Mouse (Mus musculus): ENCODE measurements around the gene Rhbdf2. TPM values are rescaled to one million over a fixed set of nuclear protein-coding genes. Genes with fewer than 3 reads are reported as not detected.
"Not testable (repeated sequence)": the region's sequence is repeated elsewhere in the genome, so short reads cannot be mapped to it uniquely, and the experiment has no call there.

Rhbdf2 gene
- polyA plus RNA-seq, 1 experiment from 2014 or later = 3.1 TPM

DNA sequence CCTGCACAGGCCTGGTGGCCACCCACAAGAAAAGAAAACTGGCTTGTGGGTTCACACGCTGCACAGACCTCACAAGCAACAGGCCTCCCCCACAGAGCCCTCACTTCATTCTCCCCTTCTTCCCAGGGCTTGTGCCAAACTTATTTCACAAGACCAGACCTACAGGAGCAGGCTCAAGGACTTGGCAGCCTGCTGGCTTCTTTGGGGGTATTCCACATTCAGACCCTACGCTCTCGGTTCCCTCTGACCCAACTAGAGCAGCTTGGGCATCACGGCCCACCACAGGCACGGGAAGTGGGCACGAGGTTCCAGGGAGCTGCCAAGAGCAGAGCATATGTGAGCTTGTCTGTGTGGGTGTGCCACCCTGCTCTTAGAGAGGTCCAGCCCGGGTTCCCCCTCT lies 9.2 kb downstream of the Rhbdf2 start:
- DNase-seq (ENCODE audit: low spot score) = no peak
- H3K9ac ChIP-seq (replicated peaks; ENCODE audit: low read length) = no peak overlapping the region
- ATAC-seq (replicated peaks; ENCODE audit: insufficient number of reproducible peaks, low FRiP score, low TSS enrichment, low read depth) = no peak
- H3K27ac ChIP-seq (replicated peaks; ENCODE audit: low read depth, low read length) = no peak overlapping the region
- no peaks in the 10 kb centered on the region for H3K9me3 ChIP-seq (replicated peaks; ENCODE audit: control insufficient read depth, low read length)
- H3K4me3 ChIP-seq (ENCODE audit: low read depth, low read length) = no peak overlapping the region
- no peak overlapping the region for H3K4me2 ChIP-seq (ENCODE audit: low read depth, low read length)
- 94% methylated on average over 7 of the region's 7 CpGs for WGBS
- H3K27me3 ChIP-seq (ENCODE audit: control insufficient read depth, insufficient read depth, low read length) = no peaks in the 10 kb centered on the region
- H3K4me1 ChIP-seq (ENCODE audit: control insufficient read depth, insufficient read depth, low read length) = no peaks in the 10 kb centered on the region
- H3K36me3 ChIP-seq (replicated peaks; ENCODE audit: control insufficient read depth, insufficient read depth, low read depth, low read length) = no peaks in the 10 kb centered on the region

GRCm38 (mm10) chr11:116616438-116617118 lies 10.2 kb downstream of the Rhbdf2 start:
- ATAC-seq (replicated peaks; ENCODE audit: insufficient number of reproducible peaks, low FRiP score, low TSS enrichment, low read depth) (no peak), DNase-seq (ENCODE audit: low spot score) (no peak)
- Histone ChIP-seq H3K4me3 (ENCODE audit: low read depth, low read length) (no peak overlapping the region), H3K9ac (replicated peaks; ENCODE audit: low read length) (no peak overlapping the region), H3K4me1 (ENCODE audit: control insufficient read depth, insufficient read depth, low read length) (no peaks in the 10 kb centered on the region), H3K4me2 (ENCODE audit: low read depth, low read length) (no peak overlapping the region), H3K9me3 (replicated peaks; ENCODE audit: control insufficient read depth, low read length) (no peaks in the 10 kb centered on the region), H3K27ac (replicated peaks; ENCODE audit: low read depth, low read length) (no peak overlapping the region), H3K36me3 (replicated peaks; ENCODE audit: control insufficient read depth, insufficient read depth, low read depth, low read length) (no peaks in the 10 kb centered on the region), H3K27me3 (ENCODE audit: control insufficient read depth, insufficient read depth, low read length) (no peaks in the 10 kb centered on the region)
- WGBS = 76% methylated on average over 10 of the region's 10 CpGs

DNA sequence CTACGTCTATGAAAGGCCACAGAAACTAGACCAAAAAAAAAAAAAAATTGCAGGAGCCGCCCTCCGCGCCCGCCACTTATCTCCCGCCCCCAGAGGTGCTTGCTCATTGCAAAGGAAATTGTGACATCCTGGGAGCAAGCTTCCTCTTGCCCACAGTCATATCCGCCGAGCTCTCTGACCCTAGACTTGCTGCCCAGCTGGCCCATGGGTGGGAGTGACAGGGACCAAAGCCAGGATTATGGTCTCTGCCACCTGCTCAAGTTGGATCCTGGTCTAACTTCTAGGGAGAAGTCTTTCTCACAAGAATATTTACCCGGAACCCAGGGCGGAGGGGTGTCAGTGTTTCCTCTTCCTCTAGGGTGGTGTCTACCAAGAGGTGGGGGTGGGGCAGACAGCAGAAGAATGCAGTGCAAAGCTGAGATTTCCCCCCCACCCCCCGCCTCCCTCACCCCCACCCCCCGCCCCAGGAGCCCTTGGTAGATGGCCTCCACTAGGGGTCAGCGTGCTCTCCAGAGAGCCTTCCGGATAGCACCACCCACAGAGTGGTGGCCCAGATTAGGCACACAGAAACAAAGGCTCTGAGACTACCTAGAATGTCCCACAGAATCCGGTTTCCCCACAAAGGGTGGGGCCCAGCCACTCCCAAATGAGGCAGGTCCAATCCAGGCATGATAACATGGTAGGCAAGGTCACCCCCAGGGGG lies 10.9 kb downstream of the Rhbdf2 start:
- no peak overlapping the region for H3K4me3 ChIP-seq (ENCODE audit: low read depth, low read length)
- no peaks in the 10 kb centered on the region for H3K4me1 ChIP-seq (ENCODE audit: control insufficient read depth, insufficient read depth, low read length)
- peak; percentile 23 for DNase-seq (ENCODE audit: low spot score)
- H3K9ac ChIP-seq (replicated peaks; ENCODE audit: low read length) = no peak overlapping the region
- no peaks in the 10 kb centered on the region for H3K36me3 ChIP-seq (replicated peaks; ENCODE audit: control insufficient read depth, insufficient read depth, low read depth, low read length)
- no peak for ATAC-seq (replicated peaks; ENCODE audit: insufficient number of reproducible peaks, low FRiP score, low TSS enrichment, low read depth)
- H3K4me2 ChIP-seq (ENCODE audit: low read depth, low read length) = no peak overlapping the region
- no peak overlapping the region for H3K27ac ChIP-seq (replicated peaks; ENCODE audit: low read depth, low read length)
- no peaks in the 10 kb centered on the region for H3K27me3 ChIP-seq (ENCODE audit: control insufficient read depth, insufficient read depth, low read length)
- H3K9me3 ChIP-seq (replicated peaks; ENCODE audit: control insufficient read depth, low read length) = no peaks in the 10 kb centered on the region
- 59% methylated on average over 13 of the region's 15 CpGs for WGBS

DNA sequence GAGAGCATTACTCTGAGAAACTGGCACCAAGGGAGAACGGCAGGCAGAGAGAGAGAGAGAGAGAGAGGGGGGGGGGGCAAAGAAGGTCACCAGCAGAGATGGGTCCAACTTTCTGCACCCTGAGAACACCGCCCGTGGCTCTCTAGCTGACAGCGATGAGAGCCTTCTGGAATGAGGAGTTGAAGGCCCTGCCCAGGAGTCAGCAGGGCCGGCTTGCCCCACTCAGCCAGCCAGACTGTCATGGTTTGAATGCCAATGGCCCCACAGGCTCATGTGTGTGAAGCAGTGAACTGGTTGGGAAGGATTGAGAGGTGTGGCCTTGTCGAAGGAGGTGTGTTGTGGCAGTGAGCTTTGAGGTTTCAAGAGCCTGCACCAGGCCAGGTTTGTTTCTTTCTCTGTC lies 13.6 kb downstream of the Rhbdf2 start:
- WGBS = 92% methylated on average over 6 of the region's 6 CpGs
- no peaks in the 10 kb centered on the region for H3K4me1 ChIP-seq (ENCODE audit: control insufficient read depth, insufficient read depth, low read length)
- H3K4me3 ChIP-seq (ENCODE audit: low read depth, low read length) = no peak overlapping the region
- DNase-seq (ENCODE audit: low spot score) (no peak), ATAC-seq (replicated peaks; ENCODE audit: insufficient number of reproducible peaks, low FRiP score, low TSS enrichment, low read depth) (no peak)
- H3K9ac ChIP-seq (replicated peaks; ENCODE audit: low read length) = no peak overlapping the region
- H3K9me3 ChIP-seq (replicated peaks; ENCODE audit: control insufficient read depth, low read length) = no peaks in the 10 kb centered on the region
- no peaks in the 10 kb centered on the region for H3K27me3 ChIP-seq (ENCODE audit: control insufficient read depth, insufficient read depth, low read length)
- H3K36me3 ChIP-seq (replicated peaks; ENCODE audit: control insufficient read depth, insufficient read depth, low read depth, low read length) = no peaks in the 10 kb centered on the region
- no peak overlapping the region for H3K27ac ChIP-seq (replicated peaks; ENCODE audit: low read depth, low read length)
- H3K4me2 ChIP-seq (ENCODE audit: low read depth, low read length) = no peak overlapping the region

DNA sequence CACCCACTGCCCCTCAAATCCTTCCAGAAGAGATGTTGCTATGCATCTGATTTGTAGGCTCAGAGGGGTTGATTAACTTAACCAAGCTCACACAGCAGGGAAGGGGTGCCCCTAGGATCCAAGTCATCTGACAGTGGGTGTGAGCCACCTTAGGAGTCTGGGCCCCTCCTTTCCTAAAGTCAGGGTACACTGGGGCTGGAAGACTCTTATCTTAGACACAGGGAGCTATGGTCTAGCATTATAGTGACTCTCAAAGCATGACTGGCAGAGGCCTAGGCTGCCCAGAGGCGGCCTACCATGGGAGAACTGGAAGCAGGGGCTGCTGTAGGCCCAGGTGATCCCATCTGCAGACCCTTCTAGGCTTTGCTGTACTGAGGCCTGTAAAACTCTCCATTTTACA lies 14.3 kb downstream of the Rhbdf2 start:
- Histone ChIP-seq H3K27ac (replicated peaks; ENCODE audit: low read depth, low read length) (no peak overlapping the region), H3K4me3 (ENCODE audit: low read depth, low read length) (no peak overlapping the region), H3K9ac (replicated peaks; ENCODE audit: low read length) (no peak overlapping the region), H3K4me2 (ENCODE audit: low read depth, low read length) (no peak overlapping the region), H3K4me1 (ENCODE audit: control insufficient read depth, insufficient read depth, low read length) (no peaks in the 10 kb centered on the region), H3K36me3 (replicated peaks; ENCODE audit: control insufficient read depth, insufficient read depth, low read depth, low read length) (no peaks in the 10 kb centered on the region), H3K27me3 (ENCODE audit: control insufficient read depth, insufficient read depth, low read length) (no peaks in the 10 kb centered on the region), H3K9me3 (replicated peaks; ENCODE audit: control insufficient read depth, low read length) (no peaks in the 10 kb centered on the region)
- WGBS = 72% methylated on average over 1 of the region's 1 CpGs
- DNase-seq (ENCODE audit: low spot score) = no peak
- no peak for ATAC-seq (replicated peaks; ENCODE audit: insufficient number of reproducible peaks, low FRiP score, low TSS enrichment, low read depth)

GRCm38 (mm10) chr11:116611883-116612282 lies 14.9 kb downstream of the Rhbdf2 start:
- Histone ChIP-seq H3K27me3 (ENCODE audit: control insufficient read depth, insufficient read depth, low read length) (no peaks in the 10 kb centered on the region), H3K4me3 (ENCODE audit: low read depth, low read length) (no peak overlapping the region), H3K36me3 (replicated peaks; ENCODE audit: control insufficient read depth, insufficient read depth, low read depth, low read length) (no peaks in the 10 kb centered on the region), H3K4me2 (ENCODE audit: low read depth, low read length) (no peak overlapping the region), H3K9ac (replicated peaks; ENCODE audit: low read length) (no peak overlapping the region), H3K27ac (replicated peaks; ENCODE audit: low read depth, low read length) (no peak overlapping the region), H3K4me1 (ENCODE audit: control insufficient read depth, insufficient read depth, low read length) (no peaks in the 10 kb centered on the region), H3K9me3 (replicated peaks; ENCODE audit: control insufficient read depth, low read length) (no peaks in the 10 kb centered on the region)
- DNase-seq (ENCODE audit: low spot score) (no peak), ATAC-seq (replicated peaks; ENCODE audit: insufficient number of reproducible peaks, low FRiP score, low TSS enrichment, low read depth) (no peak)
- 91% methylated on average over 9 of the region's 9 CpGs for WGBS

DNA sequence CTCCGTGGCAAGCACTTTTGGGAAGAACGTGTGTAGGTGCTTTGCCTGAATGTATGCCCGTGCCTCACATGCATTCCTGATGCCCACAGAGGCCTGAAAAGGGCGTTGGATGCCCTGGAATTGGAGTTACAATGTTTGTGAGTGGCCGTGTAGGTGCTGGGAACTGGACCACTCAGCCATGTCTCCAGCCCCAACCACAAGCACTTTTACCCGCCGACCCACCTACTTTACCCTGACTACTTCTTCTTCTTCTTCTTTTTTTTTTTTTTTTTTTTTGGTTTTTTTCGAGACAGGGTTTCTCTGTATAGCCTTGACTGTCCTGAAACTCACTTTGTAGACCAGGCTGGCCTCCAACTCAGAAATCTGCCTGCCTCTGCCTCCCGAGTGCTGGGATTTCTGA lies 15.7 kb downstream of the Rhbdf2 start:
- H3K4me3 ChIP-seq (ENCODE audit: low read depth, low read length); H3K9ac ChIP-seq (replicated peaks; ENCODE audit: low read length); H3K4me1 ChIP-seq (ENCODE audit: control insufficient read depth, insufficient read depth, low read length); DNase-seq (ENCODE audit: low spot score); H3K27ac ChIP-seq (replicated peaks; ENCODE audit: low read depth, low read length); ATAC-seq (replicated peaks; ENCODE audit: insufficient number of reproducible peaks, low FRiP score, low TSS enrichment, low read depth); H3K36me3 ChIP-seq (replicated peaks; ENCODE audit: control insufficient read depth, insufficient read depth, low read depth, low read length); H3K4me2 ChIP-seq (ENCODE audit: low read depth, low read length); H3K27me3 ChIP-seq (ENCODE audit: control insufficient read depth, insufficient read depth, low read length); H3K9me3 ChIP-seq (replicated peaks; ENCODE audit: control insufficient read depth, low read length): not testable (repeated sequence)
- WGBS = 89% methylated on average over 8 of the region's 9 CpGs

- no peaks in the 10 kb centered on the region for H3K27me3 ChIP-seq (ENCODE audit: control insufficient read depth, insufficient read depth, low read length)
- no peaks in the 10 kb centered on the region for H3K4me1 ChIP-seq (ENCODE audit: control insufficient read depth, insufficient read depth, low read length)
- DNase-seq (ENCODE audit: low spot score) (no peak), ATAC-seq (replicated peaks; ENCODE audit: insufficient number of reproducible peaks, low FRiP score, low TSS enrichment, low read depth) (no peak)
- no peak overlapping the region for H3K9ac ChIP-seq (replicated peaks; ENCODE audit: low read length)
- no peak overlapping the region for H3K27ac ChIP-seq (replicated peaks; ENCODE audit: low read depth, low read length)
- no peaks in the 10 kb centered on the region for H3K36me3 ChIP-seq (replicated peaks; ENCODE audit: control insufficient read depth, insufficient read depth, low read depth, low read length)
- WGBS = 84% methylated on average over 15 of the region's 15 CpGs
- H3K4me3 ChIP-seq (ENCODE audit: low read depth, low read length) = no peak overlapping the region
- H3K4me2 ChIP-seq (ENCODE audit: low read depth, low read length) = no peak overlapping the region
- no peaks in the 10 kb centered on the region for H3K9me3 ChIP-seq (replicated peaks; ENCODE audit: control insufficient read depth, low read length)
These were observed 16.7 kb downstream of the Rhbdf2 start for GRCm38 (mm10) chr11:116609965-116610630.

Measured in embryonic facial prominence, embryonic 11.5 days (tissue).